Mouse (Mus musculus) neural tube, embryonic 11.5 days (tissue): ENCODE data around the gene Fam133b. TPM values are rescaled to one million over a fixed set of nuclear protein-coding genes. Genes with fewer than 3 reads are reported as not detected.
"Not testable (repeated sequence)": the region's sequence is repeated elsewhere in the genome, so short reads cannot be mapped to it uniquely, and the experiment has no call there.

Experiments
- ATAC-seq: fragments of 200-750 bp; cut with Nextera tagmentation; 2 replicates; pipeline ENCODE4 v1.8.0; 2017; ENCODE audit warnings: moderate number of reproducible peaks, mild to moderate bottlenecking, moderate TSS enrichment, moderate library complexity; ENCODE audit not compliant: insufficient read depth, low FRiP score, low TSS enrichment
- DNase-seq: peaks from one replicate; pipeline ENCODE4 v3.0.0-alpha.2; 2015; ENCODE audit warnings: low spot score
- H3K27ac ChIP-seq: fragments of 300-500 bp; sonication (generic); 2 replicates; pipeline ENCODE4 v1.5.1; 2014; ENCODE audit warnings: low read depth, mild to moderate bottlenecking, low read length
- H3K27me3 ChIP-seq: fragments of 300-500 bp; sonication (generic); 2 replicates; pipeline ENCODE4 v1.6.1; 2014; ENCODE audit warnings: mild to moderate bottlenecking, low read length, mixed read lengths; ENCODE audit not compliant: control insufficient read depth, insufficient read depth
- H3K36me3 ChIP-seq: fragments of 300-500 bp; sonication (generic); 2 replicates; pipeline ENCODE4 v1.6.1; 2014; ENCODE audit warnings: mild to moderate bottlenecking, low read length, moderate library complexity, mixed read lengths; ENCODE audit not compliant: control insufficient read depth, insufficient read depth
- H3K4me1 ChIP-seq: fragments of 300-500 bp; sonication (generic); 2 replicates; pipeline ENCODE4 v1.6.1; 2014; ENCODE audit warnings: low read length, mixed read lengths; ENCODE audit not compliant: control insufficient read depth, insufficient read depth
- H3K4me2 ChIP-seq: fragments of 300-500 bp; sonication (generic); 2 replicates; pipeline ENCODE4 v1.6.1; 2014; ENCODE audit warnings: low read depth, mild to moderate bottlenecking, moderate library complexity
- H3K4me3 ChIP-seq: fragments of 300-500 bp; sonication (generic); 2 replicates; pipeline ENCODE4 v1.5.1; 2014; ENCODE audit warnings: low read depth, low read length
- H3K9ac ChIP-seq: fragments of 300-500 bp; sonication (generic); 2 replicates; pipeline ENCODE4 v1.6.1; 2014; ENCODE audit warnings: mild to moderate bottlenecking, low read length
- H3K9me3 ChIP-seq: fragments of 300-500 bp; sonication (generic); 2 replicates; pipeline ENCODE4 v1.6.1; 2016; ENCODE audit warnings: low read length; ENCODE audit not compliant: control insufficient read depth
- WGBS: fragments of 180-500 bp; shearing (Covaris S2); extraction: QIAGEN DNeasy Blood & Tissue Kit; methylation state at CpG from one replicate; pipeline ENCODE4 v1.1.7; 2014; 5-methylcytosine and 5-hydroxymethylcytosine counted together
- polyA plus RNA-seq: library from polyadenylated mRNA; unstranded; fragments of >200 nt; fragmentation: Nextera tagmentation; extraction: Ambion mirVana; gene quantifications from 2 replicates; pipeline ENCODE4 v1.2.1, GENCODE M21; 2014

Fam133b gene
- polyA plus RNA-seq, 1 experiment from 2014 or later: 35.4 TPM

- not testable (repeated sequence) for H3K27ac ChIP-seq, H3K9me3 ChIP-seq, H3K4me1 ChIP-seq, ATAC-seq, H3K27me3 ChIP-seq, H3K9ac ChIP-seq, H3K36me3 ChIP-seq, H3K4me3 ChIP-seq, H3K4me2 ChIP-seq, DNase-seq
Measured at GRCm38 (mm10) chr5:3532048-3532447, 11.6 kb upstream of the Fam133b start.

DNA sequence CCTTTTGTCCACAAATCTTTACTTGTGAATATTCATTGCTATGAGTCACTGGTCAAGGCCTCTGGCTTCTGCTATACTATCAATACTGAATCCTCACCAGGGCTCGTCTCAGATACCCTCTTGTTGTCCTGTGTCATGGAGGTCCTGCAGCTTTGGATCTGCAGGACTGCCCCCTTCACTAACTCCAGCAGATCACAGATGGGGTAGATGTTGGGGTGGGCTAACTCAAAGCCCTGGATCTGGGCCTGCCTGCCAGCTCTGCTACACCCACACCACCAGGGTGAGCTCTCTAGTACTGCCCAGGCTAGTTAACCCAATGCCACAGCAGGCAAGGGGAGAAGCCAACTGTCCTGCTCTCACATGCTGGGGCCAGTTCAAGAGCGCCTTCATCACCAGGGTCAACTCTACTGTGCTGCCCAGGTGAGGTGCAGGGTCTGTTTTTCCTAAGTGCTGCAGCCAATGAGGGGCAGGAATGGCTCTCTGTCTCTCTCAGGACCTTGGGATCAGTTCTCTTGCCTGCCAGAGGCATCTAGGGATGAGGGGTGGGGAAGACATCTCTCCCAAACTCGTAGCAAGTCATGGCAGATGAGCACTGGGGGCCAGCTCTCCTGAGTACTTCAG, 6.9 kb upstream of the Fam133b start:
- no peak overlapping the region for H3K27ac ChIP-seq
- WGBS: 73% methylated on average over 3 of the region's 3 CpGs
- no peaks in the 10 kb centered on the region for H3K27me3 ChIP-seq
- H3K4me1 ChIP-seq: no peaks in the 10 kb centered on the region
- H3K4me2 ChIP-seq: no peak overlapping the region
- no peak overlapping the region for H3K9ac ChIP-seq
- no peak for DNase-seq
- H3K9me3 ChIP-seq: no peaks in the 10 kb centered on the region
- no peaks in the 10 kb centered on the region for H3K36me3 ChIP-seq
- H3K4me3 ChIP-seq: no peak overlapping the region
- ATAC-seq: no peak

DNA sequence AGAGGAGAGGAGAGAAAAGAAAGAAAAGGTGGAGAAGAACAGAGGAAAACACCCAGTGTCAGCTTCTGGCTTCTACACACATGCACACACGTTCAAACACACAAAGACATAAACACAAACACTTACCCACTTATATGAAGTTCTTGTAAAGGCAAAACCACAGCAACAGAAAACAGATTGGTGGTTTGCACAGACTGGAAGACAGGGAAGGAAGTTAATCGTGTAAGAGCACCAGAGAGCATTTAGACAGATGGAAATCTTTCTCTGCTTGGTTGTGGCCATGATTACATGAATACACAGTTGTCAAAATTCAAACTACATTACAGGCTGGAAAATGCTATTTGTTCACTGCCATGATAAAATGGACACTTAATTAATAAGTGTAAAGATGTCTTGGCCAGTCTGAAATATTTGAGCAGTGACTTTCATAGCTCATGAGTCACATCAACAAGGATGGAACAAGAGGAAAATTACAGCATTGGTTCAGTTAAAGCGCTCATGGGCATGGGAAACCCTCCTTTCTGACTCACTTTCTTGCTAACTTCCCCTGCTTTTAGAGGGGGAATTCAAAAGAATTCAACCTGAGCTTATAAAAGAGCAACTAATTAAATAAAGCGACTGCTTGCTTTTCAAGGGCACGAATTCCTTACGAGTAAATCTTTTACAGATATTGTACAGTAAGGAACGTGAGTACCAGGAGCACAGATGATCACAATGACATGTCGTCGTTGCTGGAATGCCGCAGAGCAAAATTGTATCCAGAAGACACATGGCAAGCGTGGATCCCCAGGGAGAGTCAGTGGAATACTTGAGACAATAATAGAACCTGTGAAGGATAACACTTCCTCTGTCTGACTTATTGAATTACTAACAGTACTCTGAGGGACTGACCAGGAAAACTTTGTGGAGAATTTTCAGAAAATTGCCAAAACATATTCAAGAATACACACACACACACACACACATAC, 4.8 kb upstream of the Fam133b start:
- Histone ChIP-seq H3K27me3 (no peaks in the 10 kb centered on the region), H3K4me1 (no peaks in the 10 kb centered on the region), H3K9me3 (no peaks in the 10 kb centered on the region), H3K4me2 (no peak overlapping the region), H3K9ac (no peak overlapping the region), H3K27ac (no peak overlapping the region), H3K4me3 (no peak overlapping the region), H3K36me3 (no peaks in the 10 kb centered on the region)
- DNase-seq: no peak
- ATAC-seq: no peak
- WGBS: 68% methylated on average over 11 of the region's 11 CpGs

GRCm38 (mm10) chr5:3541871-3542270, 1.8 kb upstream of the Fam133b start:
- peaks cover 9% of the 10 kb centered on the region; the same call in 1 of the 2 replicates for H3K4me1 ChIP-seq
- WGBS: 75% methylated on average over 6 of the region's 6 CpGs

DNA sequence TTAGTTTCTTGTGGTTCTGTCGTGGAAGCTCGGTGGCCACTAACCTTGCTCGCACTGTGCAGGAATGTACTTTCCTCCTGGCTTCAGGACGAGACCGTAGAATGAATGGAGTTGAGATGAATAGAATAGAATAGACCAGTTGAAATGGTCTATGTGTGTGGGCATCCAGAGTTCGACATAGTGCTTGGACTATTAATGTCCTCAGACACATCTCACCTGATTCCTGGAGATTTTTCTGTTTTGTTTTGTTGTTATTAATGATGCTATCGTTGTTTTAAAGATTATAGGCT, 792 bp downstream of the Fam133b start:
- WGBS: 9% methylated on average over 7 of the region's 7 CpGs
- Histone ChIP-seq H3K27me3 (no peaks in the 10 kb centered on the region), H3K36me3 (no peaks in the 10 kb centered on the region), H3K4me3 (peak overlapping the region; percentile 68), H3K4me2 (peak overlapping the region; percentile 69), H3K9me3 (no peaks in the 10 kb centered on the region), H3K4me1 (peaks cover 9% of the 10 kb centered on the region; the same call in 1 of the 2 replicates), H3K9ac (peak overlapping the region; percentile 75), H3K27ac (no peak overlapping the region)
- DNase-seq (no peak), ATAC-seq (peak; percentile 29; the same call in 1 of the 2 replicates)

More at GRCm38 (mm10) chr5:3541871-3542270, 1.8 kb upstream of the Fam133b start:
- Histone ChIP-seq H3K9ac (no peak overlapping the region), H3K27me3 (no peaks in the 10 kb centered on the region), H3K4me3 (no peak overlapping the region), H3K9me3 (no peaks in the 10 kb centered on the region), H3K27ac (no peak overlapping the region), H3K4me2 (no peak overlapping the region), H3K36me3 (no peaks in the 10 kb centered on the region)
- DNase-seq: no peak
- ATAC-seq: no peak

- ATAC-seq (no peak), DNase-seq (no peak)
- Histone ChIP-seq H3K9me3 (no peaks in the 10 kb centered on the region), H3K36me3 (no peaks in the 10 kb centered on the region), H3K4me1 (peaks cover 9% of the 10 kb centered on the region; the same call in 1 of the 2 replicates), H3K4me3 (no peak overlapping the region), H3K4me2 (no peak overlapping the region), H3K9ac (no peak overlapping the region), H3K27me3 (no peaks in the 10 kb centered on the region), H3K27ac (no peak overlapping the region)
- WGBS: 96% methylated on average over 1 of the region's 1 CpGs
Measured at GRCm38 (mm10) chr5:3546226-3546625, 2.6 kb downstream of the Fam133b start.

DNA sequence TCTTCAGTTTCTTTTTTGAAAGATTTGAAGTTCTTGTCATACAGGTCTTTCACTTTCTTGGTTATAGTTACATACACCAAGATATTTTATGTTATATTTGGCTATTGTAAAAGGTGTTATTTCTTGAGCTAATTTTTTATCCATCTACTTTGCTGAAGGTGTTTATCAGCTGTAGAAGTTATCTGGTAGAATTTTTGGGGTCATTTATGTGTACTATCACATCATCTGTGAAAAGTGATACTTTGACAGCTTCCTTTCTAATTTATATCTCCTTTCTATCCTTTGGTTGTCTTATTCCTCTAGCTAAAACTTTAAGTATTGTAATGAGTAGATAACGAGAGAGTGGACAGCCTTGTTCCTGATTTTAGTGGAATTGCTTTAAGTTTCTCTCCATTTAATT, 7.8 kb downstream of the Fam133b start:
- Histone ChIP-seq H3K9me3 (no peaks in the 10 kb centered on the region), H3K27me3 (no peaks in the 10 kb centered on the region), H3K4me2 (no peak overlapping the region), H3K9ac (no peak overlapping the region), H3K36me3 (peaks cover 6% of the 10 kb centered on the region), H3K27ac (no peak overlapping the region), H3K4me1 (no peaks in the 10 kb centered on the region), H3K4me3 (no peak overlapping the region)
- DNase-seq: no peak
- 95% methylated on average over 1 of the region's 1 CpGs for WGBS
- ATAC-seq: no peak

GRCm38 (mm10) chr5:3554198-3554597, 10.6 kb downstream of the Fam133b start:
- no peak for ATAC-seq
- H3K4me2 ChIP-seq: no peak overlapping the region
- H3K9ac ChIP-seq: no peak overlapping the region
- H3K27ac ChIP-seq: no peak overlapping the region
- no peaks in the 10 kb centered on the region for H3K4me1 ChIP-seq
- H3K9me3 ChIP-seq: no peaks in the 10 kb centered on the region
- DNase-seq: no peak
- H3K27me3 ChIP-seq: no peaks in the 10 kb centered on the region
- H3K36me3 ChIP-seq: peaks cover 8% of the 10 kb centered on the region
- 91% methylated on average over 2 of the region's 2 CpGs for WGBS
- no peak overlapping the region for H3K4me3 ChIP-seq

DNA sequence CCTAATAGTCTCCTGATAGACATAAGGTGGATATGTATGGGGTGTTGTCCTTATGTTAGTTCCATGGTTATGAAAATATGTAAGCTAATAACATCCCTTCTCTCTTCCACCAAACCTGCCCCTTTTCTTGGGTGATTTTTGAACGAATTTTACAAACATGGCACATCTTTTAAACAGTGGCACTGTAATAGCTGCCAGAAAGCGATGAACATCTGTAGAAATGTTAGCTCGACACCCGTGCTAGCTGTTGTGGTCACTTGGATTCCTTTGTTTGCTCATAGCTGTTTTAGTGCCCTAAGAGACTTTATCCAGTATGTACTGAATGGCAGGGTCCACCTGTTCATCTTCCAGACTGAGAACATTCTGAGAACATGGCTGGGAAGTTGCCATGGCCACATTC, 27.6 kb downstream of the Fam133b start, which contains the start of gene 1700109H08Rik:
Gene 1700109H08Rik (plus strand): TSS at position 301 of the 400 bp plus-strand sequence.
- peaks cover 33% of the 10 kb centered on the region for H3K36me3 ChIP-seq
- ATAC-seq: no peak
- 96% methylated on average over 4 of the region's 4 CpGs for WGBS

More for the DNA sequence above, 27.6 kb downstream of the Fam133b start, which contains the start of gene 1700109H08Rik:
- Histone ChIP-seq H3K27me3 (no peaks in the 10 kb centered on the region), H3K9ac (no peak within 1 kb of the TSS), H3K9me3 (no peaks in the 10 kb centered on the region), H3K27ac (no peak within 1 kb of the TSS), H3K4me1 (no peaks in the 10 kb centered on the region), H3K4me2 (no peak within 1 kb of the TSS), H3K4me3 (no peak within 1 kb of the TSS)
- no peak for DNase-seq
